Mouse (Mus musculus): ENCODE results near the gene Gkn3.

DNA sequence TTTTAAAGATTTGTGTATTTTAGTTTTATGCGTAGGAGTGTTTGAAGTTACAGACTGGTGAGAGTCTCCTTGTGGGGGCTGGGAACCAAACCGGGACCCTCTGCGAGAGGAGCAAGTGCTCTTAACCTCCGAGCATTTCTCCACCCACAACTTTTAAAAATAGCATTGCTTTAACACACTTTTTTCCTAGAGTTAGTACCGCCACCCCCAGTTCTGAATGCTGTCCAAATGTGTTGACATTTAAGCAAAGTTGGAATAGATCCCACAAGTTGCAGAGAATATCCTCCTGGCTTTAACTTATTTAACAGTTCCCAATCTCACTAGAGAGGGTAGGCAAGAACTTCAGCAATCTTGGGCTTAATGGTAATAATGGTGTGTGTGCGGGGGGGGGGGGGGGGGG lies 4.0 kb downstream of the Gkn3 start:
- TF ChIP-seq POLR2A (IDR thresholded peaks at IDR 0.05; ENCODE audit: insufficient read depth, low read depth, low read length) (no peak), CTCF (IDR thresholded peaks at IDR 0.05; ENCODE audit: insufficient read depth, low read depth, low read length) (no peak)

All from olfactory bulb, adult 2 months (tissue).